Mouse (Mus musculus) heart, adult 2 months (tissue): ENCODE measurements around the gene Nell2.

Experiments
- CTCF ChIP-seq: fragments of 200-600 bp; IDR thresholded peaks from 2 replicates; pipeline ENCODE4 v1.8.1; 2022; ENCODE audit warnings: antibody characterized with exemption, mild to moderate bottlenecking, moderate library complexity
- EP300 ChIP-seq: fragments of 200-500 bp; IDR thresholded peaks from 2 replicates; pipeline ENCODE4 v1.6.1; 2011; ENCODE audit warnings: low read depth, low read length, control low read depth; ENCODE audit not compliant: insufficient read depth
- POLR2A ChIP-seq: fragments of 200-500 bp; IDR thresholded peaks from 2 replicates; pipeline ENCODE4 v1.6.1; 2011; ENCODE audit warnings: mild to moderate bottlenecking, low read depth, low read length, control low read depth; ENCODE audit not compliant: insufficient read depth

- TF ChIP-seq CTCF (no peak), EP300 (no peak), POLR2A (no peak)
Measured at GRCm38 (mm10) chr15:95411949-95412741, 116.2 kb downstream of the Nell2 start.
